Mouse (Mus musculus) skeletal muscle tissue, postnatal 0 days (tissue): ENCODE results near the gene Chd4. TPM values are rescaled to one million over a fixed set of nuclear protein-coding genes. Genes with fewer than 3 reads are reported as not detected.

Experiments
- microRNA-seq, 2 experiments: library from miRNA; unstranded; fragments of <30 nt; microRNA quantifications; one replicate each; pipeline ENCODE4; 2016
- polyA plus RNA-seq: library from polyadenylated mRNA; unstranded; fragments of >200 nt; fragmentation: Nextera tagmentation; extraction: Ambion mirVana; gene quantifications from 2 replicates; pipeline ENCODE4 v1.2.1, GENCODE M21; 2015

Gene Chd4
- 37.2 and 42.4 TPM in 2 replicates for polyA plus RNA-seq

DNA sequence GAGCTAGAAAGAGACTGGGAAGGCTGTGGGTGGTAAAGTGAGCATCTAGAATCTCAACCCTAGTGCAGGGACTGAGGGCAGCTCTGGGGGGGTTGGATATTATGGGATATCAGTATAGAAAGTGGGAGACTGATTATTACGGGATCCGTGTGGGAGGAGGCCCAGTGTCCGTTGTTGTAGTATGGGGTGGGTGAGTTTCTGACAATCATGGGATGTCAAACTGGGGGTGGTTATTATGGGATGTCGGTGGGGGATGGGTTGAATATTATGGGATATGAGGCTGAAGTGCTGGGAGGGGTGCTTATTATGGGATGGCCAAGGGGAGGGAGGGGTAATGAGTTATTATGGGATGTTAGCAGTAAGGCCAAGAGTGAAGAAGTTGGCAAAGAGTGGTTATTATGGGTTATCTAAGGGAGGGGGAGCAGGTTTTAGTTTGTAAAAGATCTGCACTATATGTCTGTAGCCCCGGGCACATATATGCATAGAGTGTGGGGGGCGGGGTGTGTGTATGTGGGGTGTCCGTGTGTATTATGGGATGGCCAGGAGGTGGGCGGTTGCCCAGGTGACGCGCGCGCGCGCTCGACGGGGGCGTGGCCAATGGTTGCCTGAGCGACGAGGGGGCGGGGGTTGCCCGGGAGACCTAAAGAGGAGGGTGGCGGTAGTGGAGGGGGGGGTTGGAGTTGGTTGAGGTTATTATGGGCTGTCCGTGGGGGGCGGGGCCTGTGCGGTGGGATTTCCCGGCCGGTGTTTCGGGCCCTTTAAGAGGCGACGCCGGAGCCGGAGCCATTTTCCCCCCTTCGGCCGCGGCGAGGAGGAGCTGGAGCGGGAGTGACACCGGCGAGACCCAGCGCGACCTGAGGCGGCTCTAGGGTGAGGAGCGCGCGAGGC is at the start of gene Chd4:
Chd4 (plus strand) TSS at position 591 of the 888 bp plus-strand sequence.

GRCm38 (mm10) chr6:125049678-125050077 is 46.1 kb upstream of the Chd4 start, which contains the start of gene Acrbp:
Acrbp (plus strand) TSS chr6:125049689.

DNA sequence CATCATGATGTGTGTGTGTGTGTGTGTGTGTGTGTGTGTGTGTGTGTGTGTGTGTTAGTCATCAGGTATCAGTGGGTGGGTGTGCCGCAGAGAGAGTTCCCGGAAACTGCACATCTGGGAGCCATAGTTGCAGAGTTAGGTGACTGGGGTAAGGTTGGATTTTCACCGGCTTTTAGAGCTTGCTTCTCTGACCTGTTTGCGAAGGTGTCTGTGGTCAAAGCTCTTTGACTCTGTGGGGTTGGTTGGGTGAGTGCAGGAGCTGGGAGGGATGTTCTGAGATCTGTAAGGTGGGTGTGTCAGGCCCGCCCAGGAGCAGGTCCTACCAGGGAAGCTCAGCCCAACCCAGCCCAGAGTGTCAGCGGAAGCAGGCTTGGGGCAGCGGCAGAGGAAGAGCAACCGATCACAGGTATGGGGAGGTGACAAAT is 28.2 kb upstream of the Chd4 start, which contains the start of gene Lpar5:
Lpar5 (plus strand) TSS at position 350 of the 425 bp plus-strand sequence.

GRCm38 (mm10) chr6:125131302-125132156 is 35.7 kb downstream of the Chd4 start, which contains the start of gene Nop2:
Nop2 (plus strand) TSS chr6:125131909.

GRCm38 (mm10) chr6:125145001-125145400 is 49.2 kb downstream of the Chd4 start, which contains the start of gene Iffo1:
Iffo1 (plus strand) TSS chr6:125145241.

DNA sequence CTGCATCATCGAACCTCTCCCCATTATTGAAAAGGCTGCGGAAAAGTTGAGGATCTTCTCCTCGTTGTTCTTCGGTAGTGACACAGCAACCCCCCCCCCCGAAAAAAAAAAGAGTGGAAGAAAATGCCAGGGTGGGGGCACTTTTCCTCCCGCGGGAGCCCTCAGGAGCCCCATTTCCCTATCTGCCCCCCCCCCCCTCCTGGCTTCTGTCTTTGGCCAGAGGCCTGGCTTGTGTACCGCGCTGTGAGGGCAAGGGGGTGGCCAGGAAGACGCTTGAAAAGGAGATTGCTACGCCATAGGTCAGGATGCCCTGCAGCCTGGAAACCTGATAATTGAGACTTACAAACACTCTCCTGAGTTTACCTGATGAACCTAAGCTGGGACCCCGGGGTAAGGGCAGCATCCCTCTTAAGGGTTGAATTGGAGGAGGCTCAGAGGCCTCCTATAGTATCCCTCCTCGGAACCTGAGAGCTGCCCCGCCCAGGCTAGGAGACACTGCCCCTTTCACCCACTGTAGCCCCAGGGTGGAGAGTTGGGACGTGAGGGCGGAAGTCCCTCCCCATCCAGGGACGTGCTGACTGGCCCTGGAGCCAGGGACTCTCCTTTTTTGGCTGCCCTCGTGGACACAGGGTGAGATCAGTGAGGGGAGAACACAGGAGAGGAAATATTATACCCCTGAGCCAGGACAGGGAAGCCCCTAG is 70.4 kb downstream of the Chd4 start, which contains the start of gene Gapdh:
Gapdh (minus strand) TSS at position 417 of the 701 bp plus-strand sequence.

Small RNA genes lying within 50 kb of the gene (microRNA-seq; reads per million reads assigned to microRNA genes)
- 0 to 0.30 reads per million in 2 experiments for gene Mir7045

Other genes with a start within 250 kb of the Chd4 start
- gene P3h3, start 238.2 kb upstream of the Chd4 start, polyA plus RNA-seq, result 13.6 and 16.0 TPM in 2 replicates
- 0.35 and 0.68 TPM in 2 replicates for gene Gpr162, start 232.0 kb upstream of the Chd4 start, polyA plus RNA-seq
- 0.40 and 0.52 TPM in 2 replicates for gene Cd4, start 207.8 kb upstream of the Chd4 start, polyA plus RNA-seq
- gene Lag3, start 184.3 kb upstream of the Chd4 start, polyA plus RNA-seq, result 0.87 and 1.0 TPM in 2 replicates
- gene Ptms, start 175.9 kb upstream of the Chd4 start, polyA plus RNA-seq, result 182 and 227 TPM in 2 replicates
- gene Mlf2, start 164.6 kb upstream of the Chd4 start, polyA plus RNA-seq, result 275 and 312 TPM in 2 replicates
- gene Cops7a, start 130.4 kb upstream of the Chd4 start, polyA plus RNA-seq, result 106 and 117 TPM in 2 replicates
- 0.21 and 0.58 TPM in 2 replicates for gene Pianp, start 99.3 kb upstream of the Chd4 start, polyA plus RNA-seq
- gene Zfp384, start 86.8 kb upstream of the Chd4 start, polyA plus RNA-seq, result 5.5 and 7.5 TPM in 2 replicates
- gene Ing4, start 56.2 kb upstream of the Chd4 start, polyA plus RNA-seq, result 56.2 and 64.5 TPM in 2 replicates
- gene Acrbp, start 46.3 kb upstream of the Chd4 start, polyA plus RNA-seq, result 2.7 and 3.3 TPM in 2 replicates
- gene Lpar5, start 28.1 kb upstream of the Chd4 start, polyA plus RNA-seq, result 0.23 and 0.78 TPM in 2 replicates
- 28.0 and 28.3 TPM in 2 replicates for gene Nop2, start 35.9 kb downstream of the Chd4 start, polyA plus RNA-seq
- 79.7 and 90.1 TPM in 2 replicates for gene Iffo1, start 49.3 kb downstream of the Chd4 start, polyA plus RNA-seq
- gene Gapdh, start 70.5 kb downstream of the Chd4 start, polyA plus RNA-seq, result 6,738 and 7,144 TPM in 2 replicates
- gene Ncapd2, start 95.7 kb downstream of the Chd4 start, polyA plus RNA-seq, result 23.9 and 24.4 TPM in 2 replicates
- 437 and 459 TPM in 2 replicates for gene Mrpl51, start 95.8 kb downstream of the Chd4 start, polyA plus RNA-seq
- gene Vamp1, start 119.6 kb downstream of the Chd4 start, polyA plus RNA-seq, result 4.6 and 5.5 TPM in 2 replicates
- gene Tapbpl, start 135.9 kb downstream of the Chd4 start, polyA plus RNA-seq, result 3.9 and 5.1 TPM in 2 replicates
- gene Cd27, start 141.0 kb downstream of the Chd4 start, polyA plus RNA-seq, result 3.2 and 5.3 TPM in 2 replicates
- gene Tuba3a, start 190.1 kb downstream of the Chd4 start, polyA plus RNA-seq, result not detected in 2 replicates
- gene Ltbr, start 217.9 kb downstream of the Chd4 start, polyA plus RNA-seq, result 32.5 and 39.7 TPM in 2 replicates
- gene Scnn1a, start 224.7 kb downstream of the Chd4 start, polyA plus RNA-seq, result 0.17 and 0.40 TPM in 2 replicates